Mouse (Mus musculus) myocyte (in vitro differentiated cells): ENCODE data around the gene Mrpl43.

Source experiments
- CEBPB ChIP-seq: IDR thresholded peaks from 2 replicates; pipeline ENCODE4 v1.6.1; 2011; ENCODE audit warnings: mild to moderate bottlenecking, moderate library complexity; ENCODE audit not compliant: poor library complexity, insufficient read depth, severe bottlenecking
- E2F4 ChIP-seq: IDR thresholded peaks from one replicate; pipeline ENCODE4 v1.6.1; 2011; ENCODE audit warnings: mild to moderate bottlenecking, control low read depth, moderate library complexity; ENCODE audit not compliant: insufficient read depth
- POLR2A ChIP-seq: IDR thresholded peaks from one replicate; pipeline ENCODE4 v1.6.1; 2011; ENCODE audit warnings: low read depth, mild to moderate bottlenecking, control low read depth, moderate library complexity; ENCODE audit not compliant: insufficient read length
- POLR2AphosphoS2 ChIP-seq: IDR thresholded peaks from one replicate; pipeline ENCODE4 v1.6.1; 2011; ENCODE audit warnings: low read depth, control low read depth; ENCODE audit not compliant: insufficient read length
- SRF ChIP-seq: IDR thresholded peaks from one replicate; pipeline ENCODE4 v1.6.1; 2011; ENCODE audit warnings: low read depth; ENCODE audit not compliant: control insufficient read depth, insufficient read length
- TCF12 ChIP-seq: IDR thresholded peaks from one replicate; pipeline ENCODE4 v1.6.1; 2011; ENCODE audit warnings: mild to moderate bottlenecking, control low read depth; ENCODE audit not compliant: poor library complexity, insufficient read depth, severe bottlenecking
- USF1 ChIP-seq: IDR thresholded peaks from one replicate; pipeline ENCODE4 v1.6.1; 2011; ENCODE audit warnings: low read depth, mild to moderate bottlenecking, control low read depth, moderate library complexity

DNA sequence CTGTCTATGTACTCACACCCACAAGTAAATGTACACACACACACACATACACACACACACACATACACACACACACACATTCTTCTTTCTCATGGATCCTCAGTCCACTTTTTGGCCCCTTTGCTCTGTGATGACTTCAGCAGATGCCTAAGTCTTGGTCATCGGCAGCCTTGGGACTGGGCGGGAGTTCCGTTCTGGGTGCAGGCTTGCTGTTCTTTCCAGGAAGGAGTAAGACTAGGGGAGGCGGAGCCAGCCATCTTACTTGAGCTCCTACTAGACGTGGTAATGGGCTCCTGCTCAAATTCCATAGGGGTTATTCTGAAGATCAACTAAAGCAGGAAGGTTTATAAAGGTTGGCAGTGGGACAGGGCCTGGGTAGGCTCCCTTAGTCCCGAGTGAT is 14.1 kb upstream of the Mrpl43 start:
- TF ChIP-seq CEBPB (no peak), TCF12 (no peak), POLR2A (no peak), USF1 (no peak), SRF (no peak), E2F4 (no peak), POLR2AphosphoS2 (no peak)
